Mouse (Mus musculus) liver, adult 2 months (tissue): ENCODE measurements around the gene Arl16.

Experiments used
- CTCF ChIP-seq: fragments of 200-500 bp; IDR thresholded peaks from 2 replicates; pipeline ENCODE4 v1.5.1; 2011; ENCODE audit warnings: low read depth, low read length, control low read depth
- POLR2A ChIP-seq: fragments of 200-500 bp; IDR thresholded peaks from 2 replicates; pipeline ENCODE4 v1.6.1; 2011; ENCODE audit warnings: low read length, control low read depth; ENCODE audit not compliant: insufficient read depth; ENCODE audit errors: extremely low read depth

DNA sequence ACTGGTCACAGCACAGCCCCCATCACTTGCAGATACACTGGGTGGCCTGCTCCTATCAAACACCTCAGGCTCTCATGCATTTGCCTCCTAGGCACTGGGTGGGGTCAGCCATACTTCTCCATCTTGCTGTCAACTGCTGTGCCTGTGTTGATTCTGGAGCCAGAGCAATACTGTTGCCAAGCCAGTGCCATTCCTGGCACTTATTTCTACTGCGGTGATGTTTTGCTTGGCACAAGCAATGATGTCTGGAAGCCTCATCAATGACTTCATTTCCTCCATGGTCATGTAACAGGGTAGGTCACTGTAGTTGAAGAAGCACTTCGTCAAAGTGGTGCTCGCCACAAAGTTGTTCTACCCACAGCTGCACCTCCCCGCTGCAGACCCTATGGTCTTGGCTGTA, 1.9 kb downstream of the Arl16 start:
- no peak for TF ChIP-seq POLR2A
- TF ChIP-seq CTCF = no peak
